Mouse (Mus musculus): Measurements from ENCODE around the gene Tia1.

The Tia1 gene

DNA sequence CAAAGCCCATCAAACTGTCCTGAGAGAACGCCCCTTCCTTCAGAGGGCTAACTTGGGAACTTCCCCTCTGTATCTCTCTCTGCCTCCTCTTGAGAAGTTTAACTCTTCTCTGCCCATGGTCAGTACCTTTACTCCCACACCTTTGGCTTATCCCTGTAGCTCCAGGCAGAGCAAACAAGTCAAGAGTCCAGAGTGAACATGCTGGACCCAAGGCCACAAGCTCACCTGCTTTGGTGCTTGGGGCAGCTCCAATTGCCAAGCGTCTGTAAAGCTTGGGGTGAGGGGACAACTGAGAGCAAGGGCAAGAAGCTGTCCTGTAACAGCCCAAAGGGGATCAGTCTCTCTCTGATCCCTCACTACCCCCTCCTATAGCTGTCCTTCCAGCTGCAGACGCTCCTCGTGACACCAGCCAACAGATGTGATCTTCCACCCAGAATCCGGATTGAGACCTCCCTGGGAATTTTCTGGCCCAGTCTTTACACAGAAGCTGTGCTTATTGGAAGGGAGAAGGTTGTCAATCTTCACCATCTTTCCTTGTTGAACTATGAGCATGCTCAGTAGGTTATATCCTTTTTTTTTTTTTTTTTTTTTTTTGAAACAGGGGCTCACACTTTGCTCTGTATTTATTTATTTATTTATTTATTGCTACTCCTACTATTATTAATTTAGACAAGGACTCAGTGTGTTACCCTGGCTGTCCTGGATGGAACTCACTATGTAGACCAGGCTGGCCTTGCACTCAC is 18.5 kb upstream of the Tia1 start:
- no peak for DNase-seq (ENCODE audit: low read depth, low spot score)

DNA sequence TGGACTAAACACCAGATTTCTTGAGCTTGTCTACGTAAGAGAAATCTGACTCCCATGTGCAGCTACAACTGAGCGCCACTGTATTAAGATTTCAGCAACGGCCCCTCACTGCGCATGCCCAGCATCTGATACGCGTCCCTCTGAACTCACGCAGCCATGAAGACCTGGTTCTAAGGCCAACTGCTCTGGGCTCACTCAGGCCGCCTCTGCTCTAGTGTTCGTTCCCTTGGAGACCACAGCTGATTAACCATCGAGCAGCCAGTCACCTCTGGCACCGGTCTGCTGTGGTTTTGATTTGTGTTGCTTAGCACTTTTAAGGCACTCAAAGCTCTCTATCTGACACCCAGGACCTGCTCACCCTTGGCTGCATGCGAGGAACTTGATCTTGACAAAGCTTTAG is 16.7 kb upstream of the Tia1 start:
- DNase-seq (ENCODE audit: low read depth, low spot score): no peak

DNA sequence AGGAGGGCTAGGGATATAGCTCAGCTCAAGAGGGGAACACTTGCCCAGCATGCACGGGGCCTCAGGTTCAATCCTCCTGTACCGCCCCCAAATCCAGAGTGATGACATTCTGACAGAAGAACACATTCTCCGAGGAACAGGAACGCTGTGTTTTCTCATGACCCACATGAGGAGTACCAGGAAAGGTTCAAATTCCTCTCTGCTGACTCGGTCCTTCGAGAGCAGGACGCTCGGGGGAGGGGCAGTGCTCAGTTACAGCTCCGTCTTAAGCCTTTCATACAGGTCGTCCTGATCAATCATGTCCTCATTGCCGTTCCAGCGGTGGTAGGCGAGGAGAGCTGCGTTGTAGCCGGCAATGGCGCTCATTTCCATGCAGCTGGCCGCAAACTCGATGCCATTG is 15.6 kb upstream of the Tia1 start:
- no peak for DNase-seq (ENCODE audit: low read depth, low spot score)

DNA sequence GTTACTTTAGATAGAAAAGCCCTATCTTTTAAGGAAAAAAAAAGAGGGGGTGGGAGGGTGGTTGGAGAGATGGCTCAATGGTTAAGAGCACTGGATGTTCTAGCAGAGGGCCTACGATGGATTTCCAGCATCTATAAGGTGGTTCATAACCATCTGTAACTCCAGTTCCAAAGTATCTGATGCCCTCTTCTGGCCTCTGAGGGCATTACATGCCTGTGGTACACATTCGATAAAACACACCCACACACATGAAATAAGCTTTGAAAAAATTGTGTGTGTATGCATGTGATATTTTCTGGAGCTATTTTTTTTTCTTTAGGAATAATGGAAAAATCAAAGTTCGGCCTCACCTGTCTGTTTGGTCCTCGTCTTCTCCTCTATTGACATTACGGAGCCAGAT is 12.7 kb upstream of the Tia1 start:
- no peak for DNase-seq (ENCODE audit: low read depth, low spot score)

DNA sequence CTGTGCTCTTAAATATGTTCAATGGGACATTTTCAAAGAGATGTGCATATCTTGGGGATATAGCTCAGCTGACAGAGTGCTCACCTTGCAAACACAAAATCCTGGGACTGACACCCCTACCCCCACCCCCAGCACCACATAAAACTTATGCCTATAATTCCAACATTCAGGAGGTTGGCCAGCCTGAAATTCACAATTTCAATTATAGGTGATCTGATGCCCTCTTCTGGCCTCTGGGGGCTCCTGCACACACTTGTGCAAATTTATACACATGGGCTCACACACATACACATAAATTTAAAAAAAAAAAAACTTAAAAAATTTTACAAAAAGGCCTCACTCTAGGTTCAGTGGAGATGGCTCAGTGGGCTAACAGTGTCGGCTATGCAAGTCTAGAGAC is 10.8 kb upstream of the Tia1 start:
- DNase-seq (ENCODE audit: low read depth, low spot score): no peak

DNA sequence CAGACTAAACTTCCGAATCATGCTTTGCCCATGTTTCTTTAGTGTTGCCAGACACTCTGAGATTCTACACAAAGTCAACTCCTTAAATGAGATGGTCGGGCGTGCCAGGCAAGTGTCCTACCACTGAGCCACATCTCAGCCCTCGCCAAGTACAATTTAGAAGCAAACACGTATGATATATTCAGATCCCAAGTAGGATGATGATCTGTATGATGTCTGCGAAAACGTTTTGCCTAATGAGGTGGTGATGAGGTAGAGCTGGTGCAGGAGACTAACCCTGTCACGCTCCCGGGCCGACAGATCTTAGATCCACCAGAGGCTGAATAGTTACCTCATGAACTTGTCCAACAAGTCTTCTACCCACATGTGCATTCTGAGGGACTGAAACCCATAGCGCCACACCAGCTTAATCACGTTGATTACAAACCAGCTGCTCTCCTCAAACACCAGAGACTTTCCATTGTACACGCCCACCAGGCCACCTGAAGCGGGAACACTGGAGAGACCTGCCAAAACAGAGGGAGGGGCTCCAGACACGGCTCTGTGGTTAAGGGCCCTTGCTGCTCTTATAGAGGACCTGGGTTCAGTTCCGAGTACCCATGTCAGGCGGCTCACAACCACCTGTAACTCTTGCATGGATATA is 9.8 kb upstream of the Tia1 start:
- no peak for DNase-seq (ENCODE audit: low read depth, low spot score)

DNA sequence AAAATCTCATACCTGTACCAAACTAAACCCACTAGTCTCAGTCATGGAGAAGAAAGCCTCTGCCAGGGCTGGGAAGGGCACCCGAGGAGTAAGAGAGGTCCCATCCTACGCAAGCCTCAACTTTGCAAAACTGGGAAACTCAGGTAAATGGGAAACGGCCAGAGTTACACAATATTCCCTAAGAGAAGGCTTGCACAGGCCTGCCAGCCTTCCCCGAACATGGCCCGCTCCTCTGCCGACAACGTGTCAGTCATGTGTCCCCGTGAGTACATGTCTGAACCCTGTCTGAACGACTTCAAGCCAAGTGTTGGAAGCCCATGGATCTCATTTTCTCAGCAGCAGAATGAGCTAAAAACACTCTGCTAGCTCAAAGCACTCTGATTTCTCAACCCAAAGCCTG is 9.0 kb upstream of the Tia1 start:
- DNase-seq (ENCODE audit: low read depth, low spot score): no peak

DNA sequence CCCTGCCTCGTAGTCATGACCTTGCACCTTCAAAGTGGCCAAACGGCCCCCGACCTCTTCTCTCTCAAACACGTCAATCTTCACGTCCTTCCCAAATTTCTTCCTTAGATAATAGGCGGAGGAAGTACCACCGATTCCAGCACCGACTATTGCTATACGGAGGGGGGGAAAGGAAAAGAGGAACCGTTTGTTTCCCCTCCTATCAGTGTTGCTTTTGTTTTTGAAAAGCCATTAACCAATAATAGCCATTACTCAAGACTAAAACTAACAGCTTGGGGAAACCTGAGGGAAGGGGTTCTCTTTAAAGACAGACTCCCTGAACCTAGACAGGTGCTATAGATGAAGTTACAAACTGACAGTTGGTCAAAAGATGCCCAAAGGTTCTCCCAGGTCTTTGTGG is 8.1 kb upstream of the Tia1 start:
- no peak for DNase-seq (ENCODE audit: low read depth, low spot score)

DNA sequence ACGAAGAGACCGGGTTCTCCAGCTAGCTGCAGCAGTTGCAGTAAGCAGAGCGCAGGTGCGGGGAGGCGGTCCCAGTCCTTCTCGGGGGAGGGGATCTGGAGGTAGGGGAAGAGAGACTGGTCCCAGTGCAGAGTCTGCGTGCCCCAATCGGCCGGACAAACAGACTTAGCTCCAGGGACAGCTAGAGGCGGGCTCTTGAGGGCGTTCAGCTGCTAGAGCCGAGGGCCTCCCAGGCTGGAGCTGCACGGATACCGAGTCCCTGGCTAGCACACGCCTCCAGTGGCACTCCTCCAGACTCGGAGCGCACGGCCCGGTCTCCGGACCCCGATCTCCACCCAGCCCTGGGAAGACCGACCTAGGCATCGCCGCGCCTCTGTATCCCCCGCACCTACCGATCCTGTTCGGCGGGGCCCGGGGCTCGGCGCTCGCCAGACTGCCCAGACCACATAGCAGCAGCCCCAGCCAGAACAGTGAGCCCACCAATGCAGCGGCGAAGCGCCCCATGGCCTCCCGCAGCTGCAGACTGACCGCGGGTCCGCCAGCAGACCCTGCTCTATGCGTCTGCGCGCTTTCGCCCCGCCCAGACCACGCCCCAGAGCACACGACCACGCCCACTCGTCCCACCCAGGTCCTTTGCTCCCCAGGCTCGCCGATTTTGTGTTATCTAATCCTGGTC is 7.3 kb upstream of the Tia1 start, which contains the start of gene Pcyox1:
Gene Pcyox1 (minus strand): TSS at position 574 of the 676 bp plus-strand sequence.
- DNase-seq (ENCODE audit: low read depth, low spot score): peak; percentile 77

DNA sequence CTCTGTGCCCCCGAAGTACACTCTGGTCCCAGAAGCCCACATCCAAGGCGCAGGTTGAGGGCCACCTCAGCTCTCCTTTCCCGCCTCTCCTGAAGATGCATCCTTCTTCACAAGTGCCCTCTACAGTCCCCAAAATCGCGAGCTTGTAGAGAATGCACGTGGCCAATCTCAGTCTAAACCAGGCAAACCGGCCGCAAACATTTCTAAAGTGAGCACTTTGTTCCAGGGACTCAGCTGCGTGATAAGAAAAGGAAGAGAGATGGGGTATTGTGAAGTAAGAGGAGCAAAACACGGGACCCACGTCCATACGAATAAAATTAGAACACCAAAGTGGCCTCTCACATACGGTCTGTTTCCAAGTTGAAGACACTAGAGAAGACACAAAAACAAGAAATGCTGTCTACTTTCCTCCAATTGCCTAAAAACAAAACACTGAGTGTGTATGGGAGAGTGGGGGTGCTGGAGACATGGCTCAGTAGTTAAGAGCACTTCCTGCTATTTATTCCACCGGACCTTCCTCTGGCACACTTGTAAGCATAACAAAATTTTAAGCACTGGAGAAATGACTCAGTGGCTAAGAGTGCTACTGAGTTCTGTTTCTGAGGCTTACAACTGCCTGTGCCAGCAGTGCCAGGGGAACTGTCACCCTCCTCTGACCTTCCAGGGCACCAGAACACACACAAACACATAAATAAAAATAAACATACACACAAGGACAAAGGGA is 6.6 kb upstream of the Tia1 start:
- no peak for DNase-seq (ENCODE audit: low read depth, low spot score)

DNA sequence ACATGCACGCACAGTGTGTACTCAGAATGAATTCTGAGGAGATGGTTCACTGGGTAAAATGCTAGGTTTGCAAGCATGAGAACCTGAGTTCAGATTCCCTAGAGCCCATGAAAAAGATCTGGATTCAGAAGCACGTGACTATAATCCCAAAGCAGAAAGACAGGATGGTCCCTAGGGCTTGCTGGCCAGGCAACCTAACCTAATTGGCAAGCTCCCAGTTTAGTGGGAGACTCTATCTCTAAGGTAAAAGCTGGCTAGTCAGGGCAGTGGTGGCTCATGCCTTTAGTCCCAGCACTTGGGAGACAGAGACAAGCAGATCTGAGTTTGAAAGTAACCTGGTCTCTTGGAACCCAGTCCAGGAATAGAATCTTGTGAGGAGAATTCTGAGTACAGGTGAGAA is 5.0 kb upstream of the Tia1 start:
- DNase-seq (ENCODE audit: low read depth, low spot score): no peak

DNA sequence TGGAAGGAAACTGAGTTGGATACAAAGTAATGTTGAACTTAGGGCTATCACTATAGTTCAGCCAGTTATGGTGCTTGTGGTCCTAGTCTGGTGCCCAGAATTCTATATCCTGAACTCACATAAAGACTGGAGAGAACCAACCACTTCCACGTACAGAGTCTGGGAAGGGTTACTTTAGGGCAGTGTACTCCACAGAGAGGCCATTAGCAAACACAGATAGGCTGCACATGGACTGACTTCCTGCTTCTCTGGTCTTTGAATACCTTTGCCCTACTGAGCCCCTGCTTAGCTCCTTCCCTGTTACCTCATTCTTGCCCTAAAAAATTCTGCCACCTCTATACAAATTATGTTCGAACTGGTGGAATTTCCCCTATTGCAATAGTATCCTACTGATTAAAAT is 4.0 kb upstream of the Tia1 start:
- DNase-seq (ENCODE audit: low read depth, low spot score): no peak

DNA sequence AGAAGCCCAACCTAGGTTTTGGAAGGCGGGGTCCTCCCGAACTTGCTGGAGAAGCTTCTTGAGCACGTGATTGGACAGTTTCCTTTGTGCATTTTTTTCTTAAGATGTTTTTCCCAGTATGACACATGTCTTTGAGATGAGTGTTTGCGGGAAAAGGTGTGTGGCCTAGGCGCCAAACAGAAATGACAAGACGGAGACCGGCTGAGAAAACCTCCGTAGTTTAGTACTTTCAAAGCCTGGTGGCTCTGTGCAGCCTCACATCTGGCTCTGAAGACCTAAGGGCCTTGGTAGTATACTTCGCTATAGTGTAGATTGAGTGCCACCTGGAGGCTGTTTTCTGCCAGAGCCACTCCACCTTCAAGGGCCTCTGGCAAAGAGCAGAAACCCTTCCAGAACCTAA is 3.0 kb upstream of the Tia1 start:
- DNase-seq (ENCODE audit: low read depth, low spot score): peak; percentile 61

DNA sequence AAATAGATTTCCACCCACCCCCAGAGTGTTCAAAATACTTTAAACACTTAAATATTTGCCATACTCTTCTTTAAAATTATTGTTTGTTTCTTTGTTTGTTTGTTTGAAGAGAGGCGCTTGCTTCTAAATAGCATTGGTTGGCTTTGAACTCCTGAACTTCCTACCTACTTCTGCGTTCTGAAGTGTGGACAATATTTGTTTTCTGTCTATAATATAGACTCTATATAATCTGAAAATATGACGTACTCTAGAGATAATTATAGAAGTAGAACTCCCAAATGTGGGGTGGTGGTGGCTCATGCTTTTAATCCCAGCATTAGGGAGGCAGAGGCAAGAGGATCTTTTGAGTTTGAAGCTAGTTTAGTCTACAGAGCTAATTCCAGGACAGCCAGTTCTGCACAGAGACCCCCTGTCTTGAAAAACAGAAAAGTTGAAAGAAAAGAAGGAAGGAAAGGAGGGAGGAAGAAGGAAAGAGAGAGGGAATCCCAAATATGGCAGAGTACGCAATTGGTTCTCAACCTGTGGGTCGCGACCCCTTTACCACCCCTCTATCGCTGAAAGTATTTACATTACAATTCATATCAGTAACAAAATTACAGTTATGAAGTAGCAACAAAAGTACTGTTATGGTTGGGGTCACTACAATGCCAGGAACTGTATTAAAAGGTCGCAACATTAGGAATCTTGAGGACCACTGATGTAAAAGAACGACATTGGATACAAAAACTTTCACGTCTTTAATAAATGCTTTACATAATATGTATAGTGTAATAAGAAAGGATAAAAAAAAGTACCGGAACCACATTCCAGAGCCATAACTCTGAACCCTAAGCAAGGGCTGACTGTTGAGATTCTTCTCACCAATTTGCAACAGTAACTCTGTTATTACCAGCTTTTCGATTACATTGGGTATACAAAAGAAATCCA is 1.1 kb upstream of the Tia1 start:
- no peak for DNase-seq (ENCODE audit: low read depth, low spot score)

DNA sequence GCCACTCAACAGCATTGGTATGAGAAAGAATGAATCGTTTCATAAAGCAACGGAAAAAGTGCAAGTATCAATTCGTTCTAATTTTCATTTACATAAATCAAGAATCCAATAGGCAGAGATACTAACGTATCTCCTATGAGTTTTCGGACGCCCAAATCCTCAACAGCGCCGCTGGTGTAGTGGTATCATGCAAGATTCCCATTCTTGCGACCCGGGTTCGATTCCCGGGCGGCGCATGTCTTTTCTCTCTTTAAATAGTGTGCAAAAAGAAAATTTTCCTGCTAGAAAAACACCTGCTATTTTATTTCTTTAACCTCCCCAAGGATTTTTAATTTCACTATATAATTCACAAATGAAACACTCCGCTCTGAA is 305 bp upstream of the Tia1 start:
- DNase-seq (ENCODE audit: low read depth, low spot score): peak; percentile 87

DNA sequence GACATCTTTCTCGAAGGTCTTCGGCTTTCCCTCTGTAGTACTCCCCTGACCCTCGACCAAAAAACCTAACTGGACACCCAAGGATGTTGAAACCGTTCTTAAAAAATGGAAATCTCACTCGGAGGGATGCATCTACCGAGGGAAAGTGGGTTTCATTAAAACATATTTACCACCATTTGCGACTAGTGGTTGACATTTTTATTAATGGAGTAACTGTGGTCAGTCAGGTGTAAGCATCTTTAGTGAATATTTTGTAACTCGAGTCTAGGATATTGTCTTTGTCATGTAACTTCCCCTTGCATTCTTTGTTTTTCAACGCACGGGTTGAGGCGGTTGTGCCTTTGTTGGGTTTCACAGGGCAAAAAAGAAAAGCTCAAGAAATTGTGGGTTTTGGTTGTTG is 977 bp downstream of the Tia1 start:
- DNase-seq (ENCODE audit: low read depth, low spot score): no peak

DNA sequence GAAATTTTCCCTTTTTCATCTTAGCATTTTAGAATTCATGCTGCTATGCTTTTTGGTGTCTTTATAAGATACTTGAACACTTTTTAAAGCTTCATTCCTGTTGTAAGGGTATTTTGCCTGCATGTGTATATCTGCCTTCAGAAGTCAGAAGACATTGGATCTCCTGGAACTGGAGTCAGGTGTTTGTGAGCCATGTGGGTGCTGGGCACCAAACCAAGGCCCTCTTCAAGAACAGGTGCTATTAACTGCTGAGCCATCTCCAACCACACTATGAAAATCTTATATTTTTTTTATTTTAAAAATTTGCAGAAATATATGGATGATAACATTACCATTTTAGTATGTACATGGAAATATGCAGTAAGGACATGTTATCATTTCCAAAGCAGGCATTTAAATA is 2.3 kb downstream of the Tia1 start:
- peak; percentile 66 for DNase-seq (ENCODE audit: low read depth, low spot score)

DNA sequence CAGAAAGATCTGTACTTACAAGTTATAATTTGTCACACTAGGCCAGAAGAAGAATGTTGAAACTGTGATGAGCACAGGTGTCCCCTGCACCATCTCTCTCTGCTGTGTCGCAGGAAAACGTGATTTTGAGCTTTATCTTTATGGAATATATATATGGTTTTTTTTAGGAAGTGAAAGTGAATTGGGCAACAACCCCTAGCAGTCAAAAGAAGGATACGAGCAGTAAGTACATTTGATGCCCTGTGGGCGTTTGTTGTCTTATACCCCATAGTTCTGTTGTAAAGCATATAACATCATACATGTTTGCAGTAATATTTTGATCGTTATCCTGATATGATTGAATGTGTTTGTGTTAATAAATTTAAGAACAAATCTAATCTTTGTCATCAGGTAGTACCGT is 14.7 kb downstream of the Tia1 start:
- no peak for DNase-seq (ENCODE audit: low read depth, low spot score)

DNA sequence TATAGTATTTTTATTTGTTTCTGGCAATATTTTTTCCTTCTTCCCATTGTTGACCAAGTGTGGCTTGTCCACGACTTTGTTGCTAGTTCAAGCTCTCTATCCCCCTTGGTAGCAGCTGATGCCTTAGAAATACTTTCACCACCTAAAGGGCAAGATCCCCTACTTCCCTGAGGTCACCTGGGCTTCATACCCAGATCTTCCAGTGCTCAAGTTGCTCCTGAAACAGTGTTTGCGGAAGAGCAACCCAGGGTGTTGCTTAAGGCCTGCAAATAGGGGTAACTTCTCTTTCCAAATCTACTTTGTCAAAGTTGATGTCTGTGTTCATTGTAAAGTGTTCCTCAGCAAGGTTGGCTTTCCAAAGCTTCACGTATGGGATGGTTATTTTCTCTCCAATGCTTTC is 15.2 kb downstream of the Tia1 start:
- DNase-seq (ENCODE audit: low read depth, low spot score): no peak

DNA sequence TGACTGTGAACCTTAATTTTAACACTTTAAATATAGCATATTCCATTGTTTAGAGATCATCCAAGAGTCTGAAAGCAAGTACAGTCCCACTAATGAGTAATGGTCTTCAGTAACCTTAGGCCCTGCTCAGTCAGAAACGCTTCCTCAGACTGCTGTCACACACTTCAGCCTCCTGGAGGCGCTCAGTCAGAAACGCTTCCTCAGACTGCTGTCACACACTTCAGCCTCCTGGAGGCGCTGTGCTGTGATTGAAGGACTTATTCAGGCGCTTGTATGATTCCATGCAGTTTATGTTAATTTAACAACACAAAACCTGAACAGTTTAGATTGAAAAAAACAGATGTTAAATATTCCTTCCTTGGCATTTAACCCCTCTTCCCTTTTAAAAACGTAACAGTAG is 16.5 kb downstream of the Tia1 start:
- no peak for DNase-seq (ENCODE audit: low read depth, low spot score)

DNA sequence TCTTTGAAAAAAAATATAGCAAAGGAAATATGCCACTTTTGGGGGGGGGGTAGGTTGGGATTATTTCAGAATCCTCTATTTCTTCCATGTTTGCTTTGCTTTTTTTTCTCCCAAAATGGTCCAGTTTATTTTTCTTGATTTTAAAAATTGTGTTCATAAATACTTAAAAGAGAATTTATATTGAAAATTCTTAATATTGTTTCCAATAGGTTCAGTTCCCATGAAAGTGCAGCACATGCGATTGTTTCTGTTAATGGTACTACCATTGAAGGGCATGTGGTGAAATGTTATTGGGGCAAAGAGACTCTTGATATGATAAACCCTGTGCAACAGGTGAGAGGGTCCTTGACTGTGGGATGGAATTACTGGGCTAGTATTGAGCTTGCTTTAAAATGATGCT is 22.3 kb downstream of the Tia1 start, which contains the start of gene Gm44790:
Gene Gm44790 (plus strand): TSS at position 301 of the 400 bp plus-strand sequence.
- DNase-seq (ENCODE audit: low read depth, low spot score): no peak
